Mouse (Mus musculus) kidney, adult 2 months (tissue): ENCODE results near the gene 4930402H24Rik. TPM values are rescaled to one million over a fixed set of nuclear protein-coding genes. Genes with fewer than 3 reads are reported as not detected.

ENCODE experiments used
- DNase-seq: peaks from one replicate; pipeline ENCODE4 v3.0.0; 2021
- H3K27ac ChIP-seq: fragments of 200-500 bp; 2 replicates; pipeline ENCODE4 v1.5.1; 2012; ENCODE audit warnings: low read depth, low read length, control low read depth, inconsistent platforms; ENCODE audit not compliant: insufficient read depth
- H3K27me3 ChIP-seq: fragments of 200-500 bp; replicated peaks from 2 replicates; pipeline ENCODE4 v1.6.1; 2012; ENCODE audit warnings: mild to moderate bottlenecking, moderate library complexity, low read length, inconsistent platforms; ENCODE audit not compliant: control insufficient read depth, insufficient read depth
- H3K36me3 ChIP-seq: fragments of 200-500 bp; 2 replicates; pipeline ENCODE4 v1.6.1; 2012; ENCODE audit warnings: mild to moderate bottlenecking, moderate library complexity, low read length, inconsistent platforms; ENCODE audit not compliant: control insufficient read depth, insufficient read depth
- H3K4me1 ChIP-seq: fragments of 200-500 bp; 2 replicates; pipeline ENCODE4 v1.6.1; 2011; ENCODE audit warnings: low read length; ENCODE audit not compliant: control insufficient read depth, insufficient read depth
- H3K4me3 ChIP-seq: fragments of 200-500 bp; 2 replicates; pipeline ENCODE4 v1.5.1; 2011; ENCODE audit warnings: mild to moderate bottlenecking, low read depth, low read length, control low read depth; ENCODE audit not compliant: insufficient read depth
- CTCF ChIP-seq: fragments of 200-500 bp; conservative IDR thresholded peaks from 2 replicates; pipeline ENCODE4 v1.5.1; 2011; ENCODE audit warnings: low read depth, mild to moderate bottlenecking, control low read depth, low read length, moderate library complexity, mixed read lengths; ENCODE audit not compliant: insufficient read depth, insufficient read length
- POLR2A ChIP-seq: fragments of 200-500 bp; IDR thresholded peaks from one replicate; pipeline ENCODE4 v1.6.1; 2011; ENCODE audit warnings: low read depth, low read length, control low read depth
- WGBS: fragments of 180-500 bp; shearing (Covaris S2); methylation state at CpG from one replicate; pipeline ENCODE4 v1.1.7; 2018; 5-methylcytosine and 5-hydroxymethylcytosine counted together
- polyA plus RNA-seq: library from polyadenylated mRNA; depleted of rRNA; stranded (reverse); fragments of >200 nt; gene quantifications from 2 replicates; pipeline ENCODE4 v1.2.3, GENCODE M21; 2012

Gene 4930402H24Rik
- polyA plus RNA-seq, 1 experiment = 70.2 TPM

DNA sequence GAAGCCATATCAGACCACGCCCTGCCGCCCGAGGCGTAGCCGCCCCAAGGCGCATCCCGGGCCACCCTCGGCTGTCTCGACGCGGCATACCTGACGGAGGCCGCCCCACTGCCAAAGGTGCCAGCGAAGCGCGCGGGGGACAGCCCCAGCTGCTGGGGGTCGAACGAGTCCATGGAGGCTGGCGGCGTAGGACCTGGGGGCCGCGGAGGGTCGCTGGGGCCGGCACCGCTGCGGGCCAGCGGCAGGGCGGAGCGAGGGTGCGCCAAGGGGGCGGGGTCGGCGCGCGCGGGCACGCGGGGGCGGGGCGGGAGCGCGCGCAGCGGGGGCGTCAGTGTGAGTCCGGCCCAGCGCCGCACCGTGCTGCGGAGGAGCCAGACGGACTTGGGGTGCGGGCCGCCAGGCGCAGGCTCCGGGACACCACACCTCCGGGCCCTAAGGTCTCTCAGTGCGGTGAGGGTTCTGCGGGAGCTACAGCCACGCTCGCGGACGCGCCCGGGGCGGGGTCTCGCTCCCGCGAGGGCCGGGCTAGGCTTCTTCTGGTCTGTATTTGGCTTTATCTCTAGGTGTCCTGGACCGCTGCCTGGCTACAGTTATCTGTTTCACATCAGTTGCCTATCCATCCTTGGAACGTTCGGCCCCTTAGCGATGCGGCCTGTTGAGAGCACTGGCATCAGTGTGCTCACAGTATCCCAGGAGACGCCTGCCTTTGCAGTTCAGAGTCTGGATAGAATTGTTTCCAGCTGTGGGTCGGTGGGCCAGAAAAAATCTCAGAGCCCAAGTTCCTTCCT, 66.1 kb downstream of the 4930402H24Rik start:
- no peaks in the 10 kb centered on the region for H3K27me3 ChIP-seq
- TF ChIP-seq CTCF = no peak
- no peak for TF ChIP-seq POLR2A
- H3K4me1 ChIP-seq = peaks cover 6% of the 10 kb centered on the region; the same call in 1 of the 2 replicates
- peak; percentile 85 for DNase-seq
- H3K4me3 ChIP-seq = peak overlapping the region; percentile 90
- under 1% methylated on average over 76 of the region's 77 CpGs for WGBS
- H3K27ac ChIP-seq = peak overlapping the region; percentile 90
- H3K36me3 ChIP-seq = no peaks in the 10 kb centered on the region

GRCm38 (mm10) chr2:130839528-130839873, 66.7 kb downstream of the 4930402H24Rik start:
- H3K36me3 ChIP-seq = no peaks in the 10 kb centered on the region
- DNase-seq = no peak
- H3K4me3 ChIP-seq = peak overlapping the region; percentile 90
- no peaks in the 10 kb centered on the region for H3K27me3 ChIP-seq
- peaks cover 6% of the 10 kb centered on the region; the same call in 1 of the 2 replicates for H3K4me1 ChIP-seq
- under 1% methylated on average over 19 of the region's 19 CpGs for WGBS
- TF ChIP-seq POLR2A (no peak), CTCF (peak; percentile 28; the same call in 1 of the 2 replicates)
- H3K27ac ChIP-seq = peak overlapping the region; percentile 90

DNA sequence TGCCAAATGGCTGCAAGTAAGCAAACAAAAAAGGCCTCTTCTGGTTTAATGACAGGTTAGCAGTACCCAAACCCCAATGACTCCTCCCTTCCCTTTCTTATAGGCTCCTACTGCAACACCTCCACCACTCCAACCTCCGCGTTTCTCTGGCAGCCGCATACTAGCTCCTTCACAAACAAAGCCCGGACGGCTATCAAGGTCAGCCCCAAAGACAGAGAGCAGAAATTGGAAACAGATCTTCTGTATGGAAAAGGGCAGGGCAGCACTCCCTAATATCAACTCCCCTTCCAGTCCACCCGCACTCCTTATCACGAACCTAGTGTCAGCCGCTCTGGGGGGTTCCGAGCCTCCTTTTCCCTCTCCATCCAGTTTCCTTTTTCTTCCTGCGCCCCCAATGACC, 67.1 kb downstream of the 4930402H24Rik start:
- Histone ChIP-seq H3K27me3 (no peaks in the 10 kb centered on the region), H3K27ac (peak overlapping the region; percentile 90), H3K4me1 (peaks cover 6% of the 10 kb centered on the region; the same call in 1 of the 2 replicates), H3K4me3 (peak overlapping the region; percentile 90), H3K36me3 (no peaks in the 10 kb centered on the region)
- TF ChIP-seq CTCF (no peak), POLR2A (no peak)
- DNase-seq = peak; percentile 56
- 1% methylated on average over 10 of the region's 10 CpGs for WGBS

GRCm38 (mm10) chr2:130838131-130838530, 68.1 kb downstream of the 4930402H24Rik start:
- H3K27me3 ChIP-seq = no peaks in the 10 kb centered on the region
- no peaks in the 10 kb centered on the region for H3K36me3 ChIP-seq
- no peak overlapping the region for H3K4me3 ChIP-seq
- DNase-seq = peak; percentile 69
- H3K4me1 ChIP-seq = peaks cover 6% of the 10 kb centered on the region; the same call in 1 of the 2 replicates
- 40% methylated on average over 1 of the region's 1 CpGs for WGBS
- H3K27ac ChIP-seq = peak overlapping the region; percentile 20; the same call in 1 of the 2 replicates
- TF ChIP-seq POLR2A = no peak
- TF ChIP-seq CTCF = no peak

GRCm38 (mm10) chr2:130833699-130834098, 72.5 kb downstream of the 4930402H24Rik start:
- WGBS = 69% methylated on average over 3 of the region's 3 CpGs

GRCm38 (mm10) chr2:130832582-130832981, 73.6 kb downstream of the 4930402H24Rik start:
- no peak for DNase-seq
- Histone ChIP-seq H3K4me1 (peaks cover 20% of the 10 kb centered on the region), H3K36me3 (no peaks in the 10 kb centered on the region; the same call in 1 of the 2 replicates), H3K4me3 (no peak overlapping the region), H3K27ac (no peak overlapping the region), H3K27me3 (no peaks in the 10 kb centered on the region)
- WGBS = 50% methylated on average over 1 of the region's 1 CpGs
- no peak for TF ChIP-seq CTCF
- TF ChIP-seq POLR2A = no peak

More at GRCm38 (mm10) chr2:130833699-130834098, 72.5 kb downstream of the 4930402H24Rik start:
- Histone ChIP-seq H3K4me1 (peaks cover 23% of the 10 kb centered on the region), H3K27me3 (no peaks in the 10 kb centered on the region), H3K27ac (no peak overlapping the region), H3K36me3 (no peaks in the 10 kb centered on the region; the same call in 1 of the 2 replicates), H3K4me3 (no peak overlapping the region)
- TF ChIP-seq CTCF (no peak), POLR2A (no peak)
- DNase-seq = no peak

DNA sequence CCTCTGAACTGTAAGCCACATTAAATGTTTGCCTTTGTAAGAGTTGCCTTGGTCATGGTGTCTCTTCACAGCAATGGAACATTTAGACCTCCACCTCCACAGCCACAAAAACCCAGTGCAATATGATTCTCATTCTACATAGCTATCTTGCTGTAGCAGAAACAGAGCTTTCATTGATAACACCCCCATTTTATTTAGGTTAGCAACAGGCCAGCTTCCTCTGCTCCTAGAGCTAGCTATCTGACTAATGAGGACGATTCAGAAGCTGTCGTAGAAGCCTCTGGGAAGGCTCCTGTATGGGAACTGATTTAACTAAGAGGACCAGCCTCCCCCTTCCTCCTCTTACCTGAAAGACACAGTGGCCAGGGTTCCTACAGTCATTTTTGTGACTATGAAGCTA, 74.2 kb downstream of the 4930402H24Rik start:
- TF ChIP-seq CTCF (no peak), POLR2A (no peak)
- Histone ChIP-seq H3K27me3 (no peaks in the 10 kb centered on the region), H3K4me1 (peaks cover 21% of the 10 kb centered on the region), H3K27ac (no peak overlapping the region), H3K36me3 (no peaks in the 10 kb centered on the region; the same call in 1 of the 2 replicates), H3K4me3 (no peak overlapping the region)
- DNase-seq = no peak
- WGBS = 78% methylated on average over 2 of the region's 2 CpGs
